Mouse (Mus musculus) hindbrain, postnatal 0 days (tissue): ENCODE measurements around the gene Nat9. TPM values are rescaled to one million over a fixed set of nuclear protein-coding genes. Genes with fewer than 3 reads are reported as not detected.

Source experiments
- ATAC-seq: fragments of 200-750 bp; cut with Nextera tagmentation; 2 replicates; pipeline ENCODE4 v1.8.0; 2017; ENCODE audit warnings: mild to moderate bottlenecking, moderate TSS enrichment, moderate library complexity
- DNase-seq: peaks from one replicate; pipeline ENCODE4 v3.0.0-alpha.2; 2015; ENCODE audit warnings: low spot score
- H3K27ac ChIP-seq: fragments of 300-500 bp; sonication (generic); 2 replicates; pipeline ENCODE4 v1.5.1; 2014; ENCODE audit warnings: mild to moderate bottlenecking
- H3K27me3 ChIP-seq: fragments of 300-500 bp; sonication (generic); 2 replicates; pipeline ENCODE4 v1.6.1; 2014; ENCODE audit warnings: low read length, mixed read lengths; ENCODE audit not compliant: insufficient read depth
- H3K36me3 ChIP-seq: fragments of 300-500 bp; sonication (generic); 2 replicates; pipeline ENCODE4 v1.6.1; 2014; ENCODE audit warnings: low read length, mixed read lengths; ENCODE audit not compliant: insufficient read depth
- H3K4me1 ChIP-seq: fragments of 300-500 bp; sonication (generic); 2 replicates; pipeline ENCODE4 v1.6.1; 2014; ENCODE audit warnings: antibody characterized with exemption, low read length, mixed read lengths; ENCODE audit not compliant: insufficient read depth
- H3K4me2 ChIP-seq: fragments of 300-500 bp; sonication (generic); 2 replicates; pipeline ENCODE4 v1.6.1; 2014; ENCODE audit warnings: low read depth, mild to moderate bottlenecking, low read length, moderate library complexity, mixed read lengths
- H3K4me3 ChIP-seq: fragments of 300-500 bp; sonication (generic); 2 replicates; pipeline ENCODE4 v1.5.1; 2014; ENCODE audit warnings: low read length
- H3K9ac ChIP-seq: fragments of 300-500 bp; sonication (generic); replicated peaks from 2 replicates; pipeline ENCODE4 v1.6.1; 2014; ENCODE audit warnings: mild to moderate bottlenecking, low read length, moderate library complexity, mixed read lengths
- H3K9me3 ChIP-seq: fragments of 300-500 bp; sonication (generic); 2 replicates; pipeline ENCODE4 v1.6.1; 2016; ENCODE audit warnings: low read length, mixed read lengths
- CTCF ChIP-seq: IDR thresholded peaks from 2 replicates; pipeline ENCODE4 v1.5.1; 2016; ENCODE audit warnings: antibody characterized with exemption, control low read depth, low read depth
- WGBS: fragments of 180-500 bp; shearing (Covaris S2); extraction: QIAGEN DNeasy Blood & Tissue Kit; methylation state at CpG from one replicate; pipeline ENCODE4 v1.1.7; 2014; 5-methylcytosine and 5-hydroxymethylcytosine counted together
- polyA plus RNA-seq: library from polyadenylated mRNA; unstranded; fragments of >200 nt; fragmentation: Nextera tagmentation; extraction: Ambion mirVana; gene quantifications from 2 replicates; pipeline ENCODE4 v1.2.1, GENCODE M21; 2015
- total RNA-seq: library from RNA; depleted of rRNA; stranded (reverse); fragments of >200 nt; gene quantifications from 2 replicates; pipeline ENCODE4 v1.2.3, GENCODE M21; 2014

Nat9 gene
- total and polyA plus RNA-seq, 2 experiments from 2014 or later: 17.3 to 22.2 TPM

GRCm38 (mm10) chr11:115231168-115231915, 43.7 kb upstream of the Nat9 start:
- no peak overlapping the region for H3K9ac ChIP-seq
- WGBS: 49% methylated on average over 14 of the region's 14 CpGs
- H3K4me1 ChIP-seq: peaks cover 43% of the 10 kb centered on the region
- TF ChIP-seq CTCF: no peak
- ATAC-seq: no peak
- H3K4me3 ChIP-seq: no peak overlapping the region
- H3K4me2 ChIP-seq: no peak overlapping the region
- H3K27me3 ChIP-seq: no peaks in the 10 kb centered on the region
- no peak for DNase-seq
- H3K9me3 ChIP-seq: no peaks in the 10 kb centered on the region
- no peaks in the 10 kb centered on the region for H3K36me3 ChIP-seq
- peak overlapping the region; percentile 21 for H3K27ac ChIP-seq

- no peak overlapping the region for H3K27ac ChIP-seq
- no peaks in the 10 kb centered on the region for H3K9me3 ChIP-seq
- H3K4me1 ChIP-seq: peaks cover 52% of the 10 kb centered on the region
- H3K9ac ChIP-seq: no peak overlapping the region
- H3K27me3 ChIP-seq: no peaks in the 10 kb centered on the region
- H3K4me2 ChIP-seq: no peak overlapping the region
- no peak for TF ChIP-seq CTCF
- no peak for ATAC-seq
- no peak for DNase-seq
- WGBS: 50% methylated on average over 15 of the region's 15 CpGs
- H3K36me3 ChIP-seq: no peaks in the 10 kb centered on the region
- H3K4me3 ChIP-seq: no peak overlapping the region
These were observed 41.6 kb upstream of the Nat9 start for GRCm38 (mm10) chr11:115229021-115229930.

- Histone ChIP-seq H3K9me3 (no peaks in the 10 kb centered on the region), H3K27ac (no peak overlapping the region), H3K27me3 (no peaks in the 10 kb centered on the region), H3K36me3 (no peaks in the 10 kb centered on the region), H3K4me1 (peaks cover 44% of the 10 kb centered on the region), H3K9ac (no peak overlapping the region), H3K4me2 (no peak overlapping the region), H3K4me3 (no peak overlapping the region)
- TF ChIP-seq CTCF: no peak
- WGBS: 64% methylated on average over 7 of the region's 7 CpGs
- ATAC-seq (no peak), DNase-seq (no peak)
These were observed 40.8 kb upstream of the Nat9 start for GRCm38 (mm10) chr11:115228430-115228829.

GRCm38 (mm10) chr11:115227640-115228039, 40.0 kb upstream of the Nat9 start:
- Histone ChIP-seq H3K27ac (no peak overlapping the region), H3K36me3 (no peaks in the 10 kb centered on the region), H3K27me3 (no peaks in the 10 kb centered on the region), H3K4me2 (no peak overlapping the region), H3K4me3 (no peak overlapping the region), H3K9me3 (no peaks in the 10 kb centered on the region), H3K4me1 (peaks cover 38% of the 10 kb centered on the region), H3K9ac (no peak overlapping the region)
- TF ChIP-seq CTCF: no peak
- DNase-seq: no peak
- WGBS: 37% methylated on average over 12 of the region's 12 CpGs
- ATAC-seq: no peak

GRCm38 (mm10) chr11:115226811-115227491, 39.3 kb upstream of the Nat9 start:
- no peak for TF ChIP-seq CTCF
- peaks cover 31% of the 10 kb centered on the region for H3K4me1 ChIP-seq
- DNase-seq: peak; percentile 62

GRCm38 (mm10) chr11:115225301-115225700, 37.6 kb upstream of the Nat9 start:
- no peaks in the 10 kb centered on the region for H3K9me3 ChIP-seq
- WGBS: 39% methylated on average over 6 of the region's 6 CpGs
- H3K4me3 ChIP-seq: no peak overlapping the region
- TF ChIP-seq CTCF: no peak
- H3K36me3 ChIP-seq: no peaks in the 10 kb centered on the region
- ATAC-seq: no peak
- H3K9ac ChIP-seq: no peak overlapping the region
- no peak for DNase-seq
- no peak overlapping the region for H3K4me2 ChIP-seq
- H3K27ac ChIP-seq: no peak overlapping the region
- no peaks in the 10 kb centered on the region for H3K27me3 ChIP-seq
- peaks cover 27% of the 10 kb centered on the region for H3K4me1 ChIP-seq

More at GRCm38 (mm10) chr11:115226811-115227491, 39.3 kb upstream of the Nat9 start:
- no peaks in the 10 kb centered on the region for H3K9me3 ChIP-seq
- H3K9ac ChIP-seq: no peak overlapping the region
- H3K27ac ChIP-seq: 0 out of 2 replicates have a peak overlapping the region, but pooled peaks have one; percentile 21
- WGBS: 29% methylated on average over 14 of the region's 14 CpGs
- H3K27me3 ChIP-seq: no peaks in the 10 kb centered on the region
- H3K4me3 ChIP-seq: no peak overlapping the region
- peak; percentile 39; the same call in 1 of the 2 replicates for ATAC-seq
- no peak overlapping the region for H3K4me2 ChIP-seq
- H3K36me3 ChIP-seq: no peaks in the 10 kb centered on the region
